Mouse (Mus musculus) lung, postnatal 0 days (tissue): ENCODE data around the gene March5.

Experiments
- CTCF ChIP-seq: IDR thresholded peaks from 2 replicates; pipeline ENCODE4 v1.5.1; 2016; ENCODE audit warnings: antibody characterized with exemption, mild to moderate bottlenecking
- EP300 ChIP-seq: IDR thresholded peaks from 2 replicates; pipeline ENCODE4 v1.6.1; 2016; ENCODE audit warnings: antibody characterized with exemption, mild to moderate bottlenecking, control low read depth

- TF ChIP-seq CTCF (no peak), EP300 (no peak)
Measured at GRCm38 (mm10) chr19:37237712-37238437, 30.5 kb downstream of the March5 start.
